Mouse (Mus musculus): ENCODE measurements around the gene Twist2. TPM values are rescaled to one million over a fixed set of nuclear protein-coding genes. Genes with fewer than 3 reads are reported as not detected.
A peak's percentile ranks its signal among the peaks of the same experiment; 100 is the strongest.

Gene Twist2
- total and polyA plus RNA-seq, 2 experiments from 2014 or later: 2.3 to 3.0 TPM

- ATAC-seq (no peak), DNase-seq (ENCODE audit: low spot score) (no peak)
- Histone ChIP-seq H3K9ac (replicated peaks; ENCODE audit: low read length) (no peak overlapping the region), H3K4me2 (ENCODE audit: low read depth, low read length) (no peak overlapping the region), H3K4me3 (ENCODE audit: low read length) (no peak overlapping the region), H3K27me3 (ENCODE audit: insufficient read depth, low read length) (no peaks in the 10 kb centered on the region), H3K27ac (no peak overlapping the region), H3K4me1 (ENCODE audit: insufficient read depth, low read length) (no peaks in the 10 kb centered on the region), H3K9me3 (ENCODE audit: low read length) (no peaks in the 10 kb centered on the region), H3K36me3 (ENCODE audit: insufficient read depth, low read length) (no peaks in the 10 kb centered on the region)
- 85% methylated on average over 3 of the region's 3 CpGs for WGBS
- no peak for TF ChIP-seq CTCF (IDR thresholded peaks at IDR 0.05; ENCODE audit: low read depth)
Measured at GRCm38 (mm10) chr1:91784162-91784561, 17.1 kb upstream of the Twist2 start.

GRCm38 (mm10) chr1:91799323-91799722 lies 1.9 kb upstream of the Twist2 start:
- DNase-seq (ENCODE audit: low spot score): no peak
- Histone ChIP-seq H3K9me3 (ENCODE audit: low read length) (no peaks in the 10 kb centered on the region), H3K4me3 (ENCODE audit: low read length) (no peak overlapping the region), H3K4me1 (ENCODE audit: insufficient read depth, low read length) (no peaks in the 10 kb centered on the region), H3K27ac (no peak overlapping the region), H3K9ac (replicated peaks; ENCODE audit: low read length) (no peak overlapping the region), H3K4me2 (ENCODE audit: low read depth, low read length) (no peak overlapping the region), H3K27me3 (ENCODE audit: insufficient read depth, low read length) (peaks cover 36% of the 10 kb centered on the region), H3K36me3 (ENCODE audit: insufficient read depth, low read length) (no peaks in the 10 kb centered on the region)
- 67% methylated on average over 3 of the region's 3 CpGs for WGBS
- ATAC-seq: no peak
- TF ChIP-seq CTCF (IDR thresholded peaks at IDR 0.05; ENCODE audit: low read depth): no peak

- no peak for ATAC-seq
- Histone ChIP-seq H3K27me3 (ENCODE audit: insufficient read depth, low read length) (peaks cover 36% of the 10 kb centered on the region), H3K4me1 (ENCODE audit: insufficient read depth, low read length) (no peaks in the 10 kb centered on the region), H3K4me2 (ENCODE audit: low read depth, low read length) (peak overlapping the region; percentile 83; the same call in 1 of the 2 replicates), H3K36me3 (ENCODE audit: insufficient read depth, low read length) (no peaks in the 10 kb centered on the region), H3K9ac (replicated peaks; ENCODE audit: low read length) (no peak overlapping the region), H3K9me3 (ENCODE audit: low read length) (no peaks in the 10 kb centered on the region), H3K27ac (no peak overlapping the region), H3K4me3 (ENCODE audit: low read length) (peak overlapping the region; percentile 41; the same call in 1 of the 2 replicates)
- 28% methylated on average over 13 of the region's 13 CpGs for WGBS
- TF ChIP-seq CTCF (IDR thresholded peaks at IDR 0.05; ENCODE audit: low read depth): no peak
- no peak for DNase-seq (ENCODE audit: low spot score)
Measured at GRCm38 (mm10) chr1:91800348-91800747, 913 bp upstream of the Twist2 start.

- DNase-seq (ENCODE audit: low spot score) (no peak), ATAC-seq (peak; percentile 70)
- 2% methylated on average over 45 of the region's 45 CpGs for WGBS
- H3K4me3 ChIP-seq (ENCODE audit: low read length): peak overlapping the region; percentile 41
- peaks cover 36% of the 10 kb centered on the region for H3K27me3 ChIP-seq (ENCODE audit: insufficient read depth, low read length)
- TF ChIP-seq CTCF (IDR thresholded peaks at IDR 0.05; ENCODE audit: low read depth): no peak; the same call in 1 of the 2 replicates
- no peaks in the 10 kb centered on the region for H3K9me3 ChIP-seq (ENCODE audit: low read length)
- H3K36me3 ChIP-seq (ENCODE audit: insufficient read depth, low read length): no peaks in the 10 kb centered on the region
- no peak overlapping the region for H3K27ac ChIP-seq
- H3K9ac ChIP-seq (replicated peaks; ENCODE audit: low read length): peak overlapping the region; percentile 37; the same call in 1 of the 2 replicates
- peak overlapping the region; percentile 83 for H3K4me2 ChIP-seq (ENCODE audit: low read depth, low read length)
- no peaks in the 10 kb centered on the region for H3K4me1 ChIP-seq (ENCODE audit: insufficient read depth, low read length)
Measured at GRCm38 (mm10) chr1:91801844-91802366, 644 bp downstream of the Twist2 start.

GRCm38 (mm10) chr1:91802406-91803121 lies 1.3 kb downstream of the Twist2 start:
- ATAC-seq: peak; percentile 11; the same call in 1 of the 2 replicates
- WGBS: 8% methylated on average over 30 of the region's 30 CpGs
- H3K36me3 ChIP-seq (ENCODE audit: insufficient read depth, low read length): no peaks in the 10 kb centered on the region
- DNase-seq (ENCODE audit: low spot score): peak; percentile 17
- H3K27ac ChIP-seq: no peak overlapping the region
- H3K9ac ChIP-seq (replicated peaks; ENCODE audit: low read length): peak overlapping the region; percentile 37; the same call in 1 of the 2 replicates
- H3K9me3 ChIP-seq (ENCODE audit: low read length): no peaks in the 10 kb centered on the region
- peak overlapping the region; percentile 41 for H3K4me3 ChIP-seq (ENCODE audit: low read length)
- peaks cover 34% of the 10 kb centered on the region for H3K27me3 ChIP-seq (ENCODE audit: insufficient read depth, low read length)
- H3K4me2 ChIP-seq (ENCODE audit: low read depth, low read length): peak overlapping the region; percentile 83
- H3K4me1 ChIP-seq (ENCODE audit: insufficient read depth, low read length): no peaks in the 10 kb centered on the region
- TF ChIP-seq CTCF (IDR thresholded peaks at IDR 0.05; ENCODE audit: low read depth): no peak

- 83% methylated on average over 6 of the region's 6 CpGs for WGBS
- H3K27me3 ChIP-seq (ENCODE audit: insufficient read depth, low read length): peaks cover 34% of the 10 kb centered on the region
- ATAC-seq: no peak
Measured at GRCm38 (mm10) chr1:91803416-91803815, 2.2 kb downstream of the Twist2 start.

GRCm38 (mm10) chr1:91816067-91816466 lies 14.8 kb downstream of the Twist2 start:
- 90% methylated on average over 3 of the region's 3 CpGs for WGBS
- TF ChIP-seq CTCF (IDR thresholded peaks at IDR 0.05; ENCODE audit: low read depth): no peak
- Histone ChIP-seq H3K4me1 (ENCODE audit: insufficient read depth, low read length) (no peaks in the 10 kb centered on the region; the same call in 1 of the 2 replicates), H3K9ac (replicated peaks; ENCODE audit: low read length) (no peak overlapping the region), H3K4me3 (ENCODE audit: low read length) (no peak overlapping the region), H3K27ac (no peak overlapping the region), H3K9me3 (ENCODE audit: low read length) (no peaks in the 10 kb centered on the region), H3K27me3 (ENCODE audit: insufficient read depth, low read length) (no peaks in the 10 kb centered on the region), H3K36me3 (ENCODE audit: insufficient read depth, low read length) (no peaks in the 10 kb centered on the region), H3K4me2 (ENCODE audit: low read depth, low read length) (no peak overlapping the region)
- no peak for ATAC-seq
- DNase-seq (ENCODE audit: low spot score): no peak

More at GRCm38 (mm10) chr1:91803416-91803815, 2.2 kb downstream of the Twist2 start:
- Histone ChIP-seq H3K4me1 (ENCODE audit: insufficient read depth, low read length) (no peaks in the 10 kb centered on the region), H3K27ac (no peak overlapping the region), H3K9ac (replicated peaks; ENCODE audit: low read length) (no peak overlapping the region), H3K36me3 (ENCODE audit: insufficient read depth, low read length) (no peaks in the 10 kb centered on the region), H3K4me3 (ENCODE audit: low read length) (no peak overlapping the region), H3K9me3 (ENCODE audit: low read length) (no peaks in the 10 kb centered on the region), H3K4me2 (ENCODE audit: low read depth, low read length) (no peak overlapping the region)
- TF ChIP-seq CTCF (IDR thresholded peaks at IDR 0.05; ENCODE audit: low read depth): no peak
- no peak for DNase-seq (ENCODE audit: low spot score)
